Mouse (Mus musculus) B cell, adult 62 days (primary cell): ENCODE data around the gene Ppox. TPM values are rescaled to one million over a fixed set of nuclear protein-coding genes. Genes with fewer than 3 reads are reported as not detected.

Experiments
- total RNA-seq: library from RNA; stranded (reverse); gene quantifications from 4 replicates; pipeline ENCODE4 v1.2.4, GENCODE M21; 2023

Gene Ppox
- 51.0 to 68.6 TPM (median 65.6 TPM) in 4 replicates for total RNA-seq

GRCm38 (mm10) chr1:171280916-171281527, at the start of gene Ppox:
Gene Ppox (minus strand): TSS chr1:171281186.

GRCm38 (mm10) chr1:171328839-171329432, 48.0 kb upstream of the Ppox start, which contains the start of gene Dedd:
Gene Dedd (plus strand): TSS chr1:171329145.

DNA sequence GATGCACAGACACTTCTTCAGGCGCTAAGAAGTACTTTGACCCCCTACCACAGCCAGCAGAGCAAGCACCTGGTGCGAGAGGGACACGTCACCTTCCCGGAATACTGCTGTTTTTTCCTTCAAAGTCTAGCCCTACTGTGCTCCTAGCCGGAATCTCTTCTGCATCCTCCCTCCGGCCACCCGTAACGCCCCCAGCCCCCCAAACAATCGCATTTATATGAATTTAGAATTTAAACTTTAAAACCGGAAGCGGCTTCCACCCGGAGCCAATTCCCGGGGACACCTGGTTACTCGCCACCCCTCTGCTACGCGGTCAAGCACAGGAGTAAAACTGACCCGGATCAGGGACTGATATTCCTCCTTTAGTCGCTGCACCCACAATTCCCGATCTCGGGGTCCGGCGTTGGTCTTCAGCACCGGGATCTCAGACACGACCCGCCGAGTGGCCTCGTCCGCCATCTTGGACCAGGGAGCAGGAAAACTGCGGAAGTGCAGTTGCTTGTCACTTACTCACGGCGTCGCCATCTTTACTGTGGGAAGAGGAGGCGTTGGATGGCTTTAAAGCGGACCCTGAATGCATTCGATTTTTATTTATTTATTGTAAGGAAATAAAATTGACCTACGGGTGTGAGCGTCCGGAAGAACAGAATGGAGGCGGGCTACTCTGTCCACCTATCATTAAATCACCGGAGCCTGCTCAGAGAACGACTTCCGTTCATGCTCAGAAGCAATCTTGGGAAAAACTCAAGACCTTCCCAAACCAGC, 13.5 kb upstream of the Ppox start, which contains the start of gene Ufc1:
TSS of gene Ufc1 (minus strand) at position 727 of the 765 bp plus-strand sequence.

DNA sequence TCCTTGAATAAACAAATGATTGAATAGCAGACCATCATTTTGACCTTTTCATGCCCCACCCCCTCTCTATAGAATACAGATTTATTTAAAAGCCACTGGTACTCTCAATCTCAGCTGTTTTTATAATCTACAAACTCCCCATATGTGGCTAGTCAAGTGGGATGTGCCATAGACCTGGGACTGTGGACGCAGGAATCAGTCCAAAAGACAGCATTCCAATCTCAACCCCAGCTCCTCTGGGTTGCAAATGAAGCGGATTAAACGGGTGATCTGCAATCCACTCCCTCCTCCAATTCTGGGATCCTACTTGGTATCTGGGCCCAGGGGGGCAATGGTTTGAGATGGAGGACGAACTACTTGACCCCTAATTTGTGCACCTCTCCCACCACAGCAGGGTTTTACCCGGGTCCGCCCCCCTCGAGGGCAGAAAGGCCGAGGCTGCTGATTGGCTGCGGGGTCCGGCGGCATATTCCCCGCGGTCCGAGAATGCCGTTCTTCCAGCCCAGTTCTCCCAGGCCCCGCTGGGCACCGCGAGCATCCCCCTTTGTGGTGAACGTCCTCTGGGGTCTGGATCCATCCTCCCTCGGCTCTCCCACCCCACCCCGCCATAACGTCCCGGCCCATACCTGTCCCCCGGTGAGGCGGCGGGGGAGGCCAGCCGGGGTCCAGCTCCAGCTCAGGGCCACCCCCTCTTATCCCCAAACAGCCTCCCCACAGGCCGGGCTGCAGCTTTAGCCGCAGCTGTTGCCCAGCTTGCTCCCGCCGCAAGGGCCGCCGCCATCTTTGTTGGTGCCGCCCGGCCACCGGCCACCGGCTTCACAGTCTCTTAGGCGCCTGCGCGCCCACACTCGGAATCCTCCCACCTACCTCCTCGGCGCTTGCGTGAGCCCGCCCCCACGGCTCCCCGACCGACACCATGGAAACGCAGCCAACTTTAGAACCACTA, 6.4 kb upstream of the Ppox start, which contains the start of gene Usp21:
TSS of gene Usp21 (minus strand) at position 856 of the 946 bp plus-strand sequence.

GRCm38 (mm10) chr1:171269848-171270572, 11.0 kb downstream of the Ppox start, which contains the start of gene B4galt3:
Gene B4galt3 (plus strand): TSS chr1:171270328.

GRCm38 (mm10) chr1:171250680-171251593, 30.0 kb downstream of the Ppox start, which contains the start of gene Ndufs2:
Gene Ndufs2 (minus strand): TSS chr1:171251388.

DNA sequence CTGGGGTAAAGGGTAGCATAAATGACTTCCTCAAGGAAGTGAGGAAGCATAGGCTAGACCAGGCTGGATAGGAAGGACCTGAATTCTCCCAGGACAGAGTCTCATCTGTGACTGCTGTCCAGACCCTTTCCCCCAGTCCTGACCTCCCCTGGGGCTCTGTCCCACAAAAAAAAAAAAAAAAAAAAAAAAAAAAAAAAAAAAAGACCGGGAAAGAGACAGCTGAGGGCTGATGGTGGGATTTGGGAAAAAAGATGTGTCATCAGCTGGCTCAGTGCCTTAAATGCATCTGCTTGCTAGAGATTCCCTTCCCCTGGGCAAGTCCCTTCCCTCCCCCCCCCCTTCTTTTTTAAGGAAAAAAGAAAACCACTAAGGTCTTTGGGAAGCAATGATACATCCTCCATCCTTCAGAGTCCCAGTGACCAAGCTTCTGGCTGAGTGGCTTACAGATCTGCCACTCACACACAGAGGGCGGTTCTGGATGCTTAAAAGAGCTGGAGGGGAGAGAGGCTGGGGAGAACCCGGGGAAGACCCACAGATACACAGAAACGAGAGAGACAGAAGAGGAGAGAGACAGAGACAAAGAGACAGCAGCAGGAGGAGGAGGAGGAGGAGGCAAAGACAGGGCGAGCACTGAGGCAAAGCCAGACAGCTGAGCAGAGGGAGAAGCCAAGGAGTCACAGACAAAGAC, 30.9 kb downstream of the Ppox start, which contains the start of gene Adamts4:
TSS of gene Adamts4 (plus strand) at position 509 of the 688 bp plus-strand sequence.

GRCm38 (mm10) chr1:171234126-171234525, 46.9 kb downstream of the Ppox start, which contains the start of gene Fcer1g:
Gene Fcer1g (minus strand): TSS chr1:171234365.

Other genes starting within 250 kb of the Ppox start
- gene Fcgr3, start 216.3 kb downstream of the Ppox start, total RNA-seq: 1.5 to 3.3 TPM (median 2.1 TPM) in 4 replicates
- 0.78 to 3.5 TPM (median 1.8 TPM) in 4 replicates for gene Cfap126, start 167.3 kb downstream of the Ppox start, total RNA-seq
- gene Sdhc, start 130.6 kb downstream of the Ppox start, total RNA-seq: 82.0 to 92.2 TPM (median 86.4 TPM) in 4 replicates
- gene Mpz, start 130.5 kb downstream of the Ppox start, total RNA-seq: not detected in 4 replicates
- gene Pcp4l1, start 84.9 kb downstream of the Ppox start, total RNA-seq: not detected in 4 replicates
- not detected in 4 replicates for gene Nr1i3, start 67.2 kb downstream of the Ppox start, total RNA-seq
- gene Tomm40l, start 58.7 kb downstream of the Ppox start, total RNA-seq: 17.1 to 22.3 TPM (median 20.0 TPM) in 4 replicates
- gene Apoa2, start 56.1 kb downstream of the Ppox start, total RNA-seq: not detected in 4 replicates
- gene Fcer1g, start 46.8 kb downstream of the Ppox start, total RNA-seq: 5.7 to 11.4 TPM (median 6.5 TPM) in 4 replicates
- not detected in 4 replicates for gene Adamts4, start 30.8 kb downstream of the Ppox start, total RNA-seq
- gene Ndufs2, start 29.8 kb downstream of the Ppox start, total RNA-seq: 116 to 133 TPM (median 123 TPM) in 4 replicates
- gene B4galt3, start 10.9 kb downstream of the Ppox start, total RNA-seq: 89.9 to 109 TPM (median 92.4 TPM) in 4 replicates
- 40.8 to 49.7 TPM (median 48.4 TPM) in 4 replicates for gene Usp21, start 6.8 kb upstream of the Ppox start, total RNA-seq
- gene Ufc1, start 13.8 kb upstream of the Ppox start, total RNA-seq: 38.2 to 46.0 TPM (median 43.9 TPM) in 4 replicates
- gene Dedd, start 48.0 kb upstream of the Ppox start, total RNA-seq: 32.7 to 39.6 TPM (median 35.9 TPM) in 4 replicates
- 23.9 to 28.3 TPM (median 26.2 TPM) in 4 replicates for gene Nit1, start 64.5 kb upstream of the Ppox start, total RNA-seq
- gene Pfdn2, start 64.5 kb upstream of the Ppox start, total RNA-seq: 66.0 to 73.1 TPM (median 70.7 TPM) in 4 replicates
- 0.47 to 0.63 TPM (median 0.48 TPM) in 3 of 4 replicates, not detected in the other for gene Klhdc9, start 79.6 kb upstream of the Ppox start, total RNA-seq
- gene Nectin4, start 88.9 kb upstream of the Ppox start, total RNA-seq: 0.57 to 0.72 TPM (median 0.69 TPM) in 4 replicates
- gene Arhgap30, start 107.8 kb upstream of the Ppox start, total RNA-seq: 292 to 309 TPM (median 301 TPM) in 4 replicates
- 154 to 209 TPM (median 182 TPM) in 4 replicates for gene Usf1, start 130.1 kb upstream of the Ppox start, total RNA-seq
- 11.1 to 12.0 TPM (median 11.6 TPM) in 4 replicates for gene Tstd1, start 137.7 kb upstream of the Ppox start, total RNA-seq
- gene F11r, start 156.3 kb upstream of the Ppox start, total RNA-seq: 0.55 to 2.1 TPM (median 0.92 TPM) in 4 replicates
- 10.0 to 11.2 TPM (median 10.6 TPM) in 4 replicates for gene Alyref2, start 222.3 kb upstream of the Ppox start, total RNA-seq